Mouse (Mus musculus): Measurements from ENCODE around the gene Cxcr2.
"Not testable (repeated sequence)": the region's sequence is repeated elsewhere in the genome, so short reads cannot be mapped to it uniquely, and the experiment has no call there.

Cxcr2 gene

DNA sequence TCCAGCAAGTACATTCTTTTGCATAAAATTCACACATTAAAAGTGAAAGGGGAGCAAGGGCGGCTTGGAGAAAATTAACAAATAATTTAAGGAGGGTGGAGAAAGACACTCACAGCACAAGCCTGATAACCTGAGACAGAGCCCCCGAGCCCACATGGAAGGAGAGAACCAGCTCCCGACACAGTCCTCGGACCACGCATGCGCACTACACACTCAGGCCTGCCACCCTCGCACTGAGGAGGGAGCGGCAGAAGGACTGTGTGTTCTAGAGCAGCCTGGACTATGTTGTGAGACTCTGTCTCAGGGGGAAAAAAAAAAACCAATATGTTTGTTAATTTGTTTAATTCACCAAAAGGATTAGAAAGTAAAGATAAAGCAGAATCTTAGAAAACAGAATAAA lies 12.0 kb upstream of the Cxcr2 start:
- no peak for DNase-seq

DNA sequence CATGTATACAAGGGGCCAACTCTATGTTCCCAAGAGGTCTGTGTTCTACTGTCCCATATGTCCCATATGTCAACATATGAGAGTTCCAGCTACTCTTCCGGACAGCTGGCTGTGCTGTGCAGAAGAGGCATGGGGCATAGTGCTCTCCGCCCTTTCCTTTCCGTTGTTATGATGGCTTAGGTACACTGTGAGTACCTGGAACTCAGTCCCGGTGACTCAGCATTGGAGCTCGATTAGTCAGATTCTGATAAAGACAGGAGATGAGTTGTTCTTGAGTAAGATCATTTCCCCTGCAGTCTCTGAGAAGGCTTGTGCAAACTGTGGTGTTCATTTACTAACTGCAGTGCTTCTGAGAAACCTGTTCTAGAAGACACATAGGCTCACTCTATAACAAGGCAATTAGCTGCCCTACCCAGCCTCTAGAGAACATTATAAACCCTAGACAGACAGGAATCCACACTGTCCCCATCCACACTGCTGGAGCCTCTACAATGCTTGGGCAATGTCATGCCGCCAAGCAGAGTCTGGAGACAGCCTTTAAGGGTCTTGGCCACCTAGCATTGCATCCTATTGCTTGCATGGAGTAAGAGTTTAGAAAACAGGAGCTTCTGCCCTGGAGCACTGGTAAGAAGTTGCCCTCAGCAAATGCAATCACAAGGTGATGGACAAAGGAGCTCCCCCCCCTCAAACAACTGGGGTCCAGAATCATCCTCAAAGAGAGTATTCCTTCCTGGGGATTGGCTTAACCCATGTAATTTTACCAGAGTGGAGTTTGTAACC lies 4.5 kb upstream of the Cxcr2 start:
- DNase-seq = no peak

DNA sequence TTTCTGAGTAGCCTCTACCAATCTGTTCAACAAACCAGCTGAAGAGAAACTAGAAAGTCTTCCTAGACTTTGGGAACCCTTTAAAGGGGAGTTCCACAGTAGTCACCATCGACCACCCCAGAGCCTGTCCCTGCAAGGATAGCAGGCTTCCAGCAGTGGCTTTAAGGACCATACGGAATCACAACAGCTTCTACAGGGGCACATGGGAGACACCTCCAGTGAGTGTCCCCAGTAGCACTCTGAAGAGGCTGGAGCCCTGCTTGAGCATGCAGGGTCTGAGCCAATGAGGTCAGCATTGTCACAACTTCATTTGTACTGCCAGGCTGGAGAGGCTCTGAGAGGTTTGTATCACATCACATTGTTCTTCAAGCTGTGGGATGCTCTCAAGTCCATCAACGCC lies 3.7 kb upstream of the Cxcr2 start:
- DNase-seq = no peak

DNA sequence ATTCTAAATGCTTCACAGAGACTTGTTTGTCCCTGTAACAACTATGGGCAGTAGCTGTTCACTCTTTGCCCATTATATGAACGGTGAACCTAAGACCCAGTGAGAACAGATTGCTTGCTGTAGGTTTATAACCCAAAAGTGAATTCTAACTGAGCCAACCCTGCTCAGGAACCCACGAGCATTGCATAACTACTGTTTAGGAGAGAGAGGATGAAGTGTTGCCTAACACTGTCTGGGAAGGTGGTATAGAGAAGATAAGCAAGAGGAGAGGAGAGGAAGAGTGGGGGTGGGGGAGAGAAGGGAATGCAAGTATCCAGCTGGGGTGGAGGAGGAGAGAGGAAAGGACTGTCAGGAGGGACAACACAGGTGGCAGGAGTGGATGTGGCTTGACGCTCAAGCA lies 2.7 kb upstream of the Cxcr2 start:
- DNase-seq = no peak

DNA sequence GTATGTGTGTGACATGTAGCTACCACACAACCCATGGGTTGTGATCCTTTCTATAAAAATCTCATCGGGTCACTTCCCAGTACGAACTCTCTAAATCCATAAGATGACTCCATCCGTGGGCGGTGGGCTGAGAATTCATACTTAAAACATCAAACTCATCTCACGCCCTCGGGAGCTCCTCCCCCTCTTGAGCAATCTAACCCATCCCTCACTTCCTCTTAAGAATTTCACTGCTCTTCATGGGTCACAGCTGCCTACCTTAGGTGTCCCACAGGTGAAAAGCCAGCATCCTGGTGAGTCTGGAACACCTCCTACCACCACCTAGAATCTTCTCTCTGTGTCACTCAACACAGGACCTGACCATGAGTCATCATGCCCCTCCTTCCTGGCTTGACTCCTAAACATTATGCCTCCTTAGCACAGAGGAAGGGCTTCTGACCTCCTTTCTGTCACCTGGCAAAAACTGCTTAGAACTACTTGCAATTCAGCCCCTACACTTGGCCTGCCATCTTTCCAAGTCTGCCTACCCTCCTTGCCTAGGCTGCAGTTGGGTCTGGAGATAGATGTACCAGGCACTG lies 1.7 kb downstream of the Cxcr2 start:
- DNase-seq = no peak

DNA sequence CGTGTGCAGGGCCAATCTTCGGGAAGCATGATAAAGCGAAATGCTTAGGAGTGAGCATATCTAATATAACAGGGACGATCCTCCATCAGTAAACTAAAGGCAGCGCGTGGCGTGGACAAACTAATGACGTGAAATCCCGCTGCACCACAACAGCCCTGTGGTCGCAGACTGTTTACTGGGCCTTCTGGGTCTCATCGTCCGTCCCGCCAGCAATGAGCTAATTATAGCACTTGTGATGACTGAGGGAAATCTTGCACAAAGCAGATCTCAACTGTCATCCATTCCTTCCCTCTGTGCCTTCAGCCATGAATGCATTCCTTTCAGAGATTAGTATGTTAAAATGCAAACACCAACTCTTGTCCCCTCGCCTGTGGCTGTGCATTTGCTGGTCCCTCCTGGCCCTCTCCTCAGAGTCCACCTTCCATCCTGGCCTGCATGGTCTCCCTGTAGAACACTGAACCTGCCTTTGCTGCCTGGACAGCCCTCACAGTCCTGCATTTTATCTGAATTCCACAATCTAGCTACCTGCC lies 2.7 kb downstream of the Cxcr2 start:
- no peak for DNase-seq

DNA sequence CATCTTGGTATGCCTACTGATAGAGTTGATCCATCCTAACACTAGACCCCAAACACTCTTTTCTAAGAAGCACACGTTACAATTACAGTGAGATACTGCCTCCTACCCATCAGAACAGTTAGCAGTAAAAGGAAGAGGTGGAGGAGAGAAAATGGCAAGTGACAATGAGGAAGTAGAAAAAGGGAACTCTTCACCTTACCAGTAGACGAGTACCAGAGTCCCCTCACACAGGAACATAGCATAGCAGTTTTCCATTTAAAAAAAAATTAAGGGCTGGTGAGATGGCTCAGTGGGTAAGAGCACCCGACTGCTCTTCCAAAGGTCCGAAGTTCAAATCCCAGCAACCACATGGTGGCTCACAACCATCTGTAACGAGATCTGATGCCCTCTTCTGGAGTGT lies 5.8 kb downstream of the Cxcr2 start:
- DNase-seq = not testable (repeated sequence)

DNA sequence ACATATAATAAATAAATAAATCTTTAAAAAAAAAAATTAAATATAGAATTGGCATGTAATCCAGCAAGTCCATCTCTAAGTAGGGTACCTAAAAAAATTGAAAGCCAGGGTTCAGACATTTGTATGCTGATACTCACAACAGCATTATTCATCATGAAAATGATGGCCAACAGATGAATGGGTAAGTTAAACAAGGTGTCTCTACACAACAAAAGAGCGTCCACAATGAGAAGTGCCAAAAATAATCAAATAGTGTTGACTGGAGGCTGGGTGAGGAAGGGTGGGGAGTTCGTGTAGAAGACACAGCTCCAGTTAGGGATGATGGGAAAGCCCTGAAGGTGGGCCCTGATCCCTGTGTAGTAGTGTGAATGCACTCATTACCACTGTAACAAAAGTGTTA lies 6.2 kb downstream of the Cxcr2 start:
- DNase-seq = no peak

DNA sequence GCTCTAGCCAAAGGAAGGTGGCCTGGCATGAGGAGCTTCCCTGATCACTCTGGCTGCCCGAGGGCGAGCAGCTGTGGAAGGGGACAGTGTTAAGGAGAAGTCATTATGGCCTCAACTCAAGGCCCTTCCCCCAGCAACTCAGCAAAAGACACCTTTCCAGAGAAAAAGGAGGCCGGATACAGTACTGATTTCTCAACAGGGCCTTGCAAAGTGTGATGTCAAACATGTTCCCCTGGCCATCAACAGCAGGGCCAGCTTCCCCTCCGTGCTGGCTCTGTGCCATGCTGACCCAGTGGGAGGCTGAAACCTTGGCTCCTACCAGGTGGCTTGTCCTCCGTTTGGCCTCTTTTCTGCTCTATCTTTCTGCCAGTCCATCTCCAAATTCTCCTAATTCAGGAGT lies 13.3 kb downstream of the Cxcr2 start:
- peak; percentile 21 to 51 for DNase-seq

DNA sequence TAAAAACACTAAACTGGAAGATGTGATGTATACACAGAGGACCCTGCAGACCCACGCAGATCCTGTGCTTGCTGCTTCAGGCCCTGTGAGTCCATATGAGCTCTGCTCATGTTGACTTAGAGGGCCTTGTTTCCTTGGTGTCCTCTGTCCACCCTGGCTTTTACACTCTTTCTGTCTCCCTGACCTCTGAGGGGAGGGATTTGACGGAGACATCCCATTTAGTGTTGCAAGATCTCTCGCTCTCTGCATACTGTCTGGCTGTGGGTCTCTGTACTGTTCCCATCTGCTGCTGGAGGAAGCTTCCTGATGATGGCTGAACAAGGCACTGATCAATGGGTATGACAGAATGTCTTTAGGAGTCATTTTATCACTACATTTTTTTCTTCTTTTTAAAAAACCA lies 15.9 kb downstream of the Cxcr2 start:
- DNase-seq = no peak

DNA sequence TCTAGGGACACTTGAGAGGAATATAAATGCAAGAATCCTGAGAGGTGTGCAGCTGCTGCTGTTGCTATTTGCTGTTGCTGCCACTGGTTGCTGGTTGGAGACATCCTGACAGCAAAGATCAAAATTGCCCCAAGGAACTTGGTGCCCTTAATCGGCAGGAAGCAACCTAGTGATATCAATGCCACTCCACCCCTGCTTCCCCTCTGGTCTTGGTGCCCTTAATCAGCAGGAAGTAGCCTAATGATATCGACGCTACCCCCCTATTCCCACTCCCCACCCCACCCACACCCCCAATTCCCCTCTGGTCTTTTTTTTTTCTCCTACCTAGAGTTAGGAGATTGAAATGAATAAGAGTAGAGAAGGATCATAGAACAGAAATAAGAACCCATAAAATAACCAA lies 18.9 kb downstream of the Cxcr2 start:
- no peak for DNase-seq

DNA sequence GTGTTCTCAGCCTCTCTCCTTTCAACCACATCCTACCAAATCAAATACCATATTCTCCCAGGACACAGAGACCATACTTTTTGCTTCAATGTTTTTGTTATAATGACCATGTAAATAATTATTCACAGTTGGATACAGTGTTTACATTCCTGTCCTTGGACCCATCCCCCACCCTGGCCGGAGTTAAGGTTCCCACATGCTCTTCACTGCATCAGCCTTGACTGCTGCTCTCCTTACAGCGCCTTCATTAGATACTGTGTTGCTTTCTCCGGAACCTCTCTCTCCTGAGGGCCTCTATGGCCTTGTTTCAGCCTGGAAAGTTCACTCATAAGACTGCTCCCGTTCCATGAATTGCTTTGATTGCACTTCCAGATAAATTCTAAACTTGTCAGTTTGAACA lies 21.9 kb downstream of the Cxcr2 start:
- no peak for DNase-seq

DNA sequence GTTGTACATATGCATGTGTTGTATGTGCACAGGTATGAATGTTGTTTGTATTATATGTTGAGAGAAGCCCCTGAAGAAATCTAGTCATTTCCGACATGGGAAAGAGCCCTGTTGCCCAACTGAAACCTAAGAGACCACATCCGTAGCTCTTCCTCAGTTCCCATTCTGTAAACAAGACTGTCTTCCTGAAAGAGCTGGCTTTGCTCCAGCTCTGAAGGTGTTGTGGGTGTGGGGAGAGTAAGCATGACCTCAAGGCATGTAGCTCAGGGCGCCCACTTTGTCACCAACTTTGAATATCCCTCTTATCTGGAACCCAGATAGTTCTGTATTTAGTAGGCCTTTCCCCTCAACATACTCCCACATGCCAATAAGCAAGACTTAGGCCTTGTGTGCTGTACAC lies 24.8 kb downstream of the Cxcr2 start:
- no peak for DNase-seq

DNA sequence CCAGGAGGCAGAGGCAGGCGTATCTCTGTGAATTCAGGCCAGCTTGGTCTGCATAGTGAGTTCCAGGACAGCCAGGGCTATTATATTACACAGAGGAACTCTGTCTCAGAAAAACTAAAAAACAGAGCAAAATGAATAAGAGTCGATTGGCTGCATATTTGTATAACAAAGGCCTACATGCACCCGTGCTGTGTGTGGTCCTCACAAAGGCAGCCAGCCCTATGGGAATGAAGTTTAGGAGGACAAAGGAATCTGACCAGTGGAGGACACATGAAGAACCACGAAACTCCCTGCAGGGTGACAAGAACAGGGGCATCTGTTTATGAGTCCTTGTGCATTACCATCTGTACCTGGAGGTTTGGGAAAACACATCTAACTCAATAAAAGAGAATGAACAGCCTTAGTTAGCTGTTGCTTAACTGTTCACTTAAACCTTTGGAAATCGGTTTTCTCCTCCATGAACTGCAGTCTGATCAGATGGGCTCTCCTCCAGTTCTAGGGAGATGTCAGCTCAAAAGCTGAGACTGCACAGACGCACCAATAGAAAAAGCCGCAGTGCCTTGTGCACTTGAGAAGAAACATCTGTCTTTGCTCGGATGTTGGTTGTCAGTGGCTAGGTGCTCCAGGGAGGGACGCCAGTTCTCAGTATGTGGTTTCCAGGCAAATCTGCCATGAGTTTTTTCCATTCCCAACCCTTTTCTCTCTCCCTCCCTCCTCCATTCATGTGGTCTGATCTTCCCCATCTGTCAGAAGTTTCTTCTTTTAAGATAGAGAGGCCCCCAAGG lies 26.0 kb downstream of the Cxcr2 start:
- no peak for DNase-seq

DNA sequence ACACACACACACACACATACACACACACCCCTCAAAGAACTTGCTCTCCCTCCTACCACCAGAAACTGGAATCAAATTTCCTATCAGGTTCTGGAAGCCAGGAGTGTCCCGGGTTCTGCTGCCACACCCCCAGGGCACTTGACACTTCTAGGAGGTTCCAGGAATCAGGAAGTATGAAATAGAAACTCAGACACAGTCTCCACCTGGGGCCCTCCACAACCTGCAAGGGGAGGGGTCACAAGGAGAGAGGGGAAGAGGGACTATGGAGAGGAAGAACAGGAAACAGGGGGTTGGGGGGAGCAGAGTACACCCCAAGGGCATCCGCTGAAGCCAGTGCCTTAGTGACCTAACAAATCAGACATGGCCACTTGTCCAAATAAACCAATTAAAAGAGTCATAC lies 27.7 kb downstream of the Cxcr2 start:
- no peak for DNase-seq

DNA sequence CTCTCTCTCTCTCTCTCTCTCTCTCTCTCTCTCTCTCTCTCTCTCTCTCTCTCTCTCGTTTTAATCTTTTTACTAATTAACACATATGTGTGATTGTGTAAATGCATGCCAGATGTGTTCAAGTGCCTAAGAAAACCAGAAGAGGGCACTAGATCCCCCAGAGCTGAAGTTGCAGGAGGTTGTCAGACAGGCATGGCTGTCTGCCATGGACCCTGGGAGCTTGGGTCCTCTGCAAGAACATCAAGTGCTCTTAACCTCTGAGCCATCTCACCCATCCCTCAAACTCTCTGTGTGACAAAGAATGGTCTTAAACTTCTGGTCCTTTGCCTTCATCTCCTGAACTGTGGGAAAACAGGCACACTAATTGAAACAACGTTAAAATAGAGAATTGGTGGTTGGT lies 29.2 kb downstream of the Cxcr2 start:
- no peak for DNase-seq

DNA sequence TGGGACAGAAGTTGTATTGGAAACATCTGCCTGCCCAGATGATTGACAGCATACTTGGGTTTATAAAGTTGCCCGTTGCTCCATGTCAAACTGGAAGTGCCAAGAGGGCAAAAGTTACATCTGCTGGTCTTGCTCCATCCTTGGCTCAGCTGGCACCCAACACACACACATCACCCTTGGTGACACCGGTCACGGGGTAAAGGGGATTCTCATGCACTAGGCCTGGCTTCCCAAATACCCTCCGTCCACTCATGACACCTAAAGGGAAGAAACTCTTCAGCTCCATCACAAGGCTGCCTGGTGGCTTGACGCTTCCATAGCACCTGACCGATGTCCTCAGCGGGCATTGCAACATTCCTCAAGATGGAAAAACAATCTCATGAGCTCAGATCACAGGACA lies 36.7 kb downstream of the Cxcr2 start:
- DNase-seq = no peak

DNA sequence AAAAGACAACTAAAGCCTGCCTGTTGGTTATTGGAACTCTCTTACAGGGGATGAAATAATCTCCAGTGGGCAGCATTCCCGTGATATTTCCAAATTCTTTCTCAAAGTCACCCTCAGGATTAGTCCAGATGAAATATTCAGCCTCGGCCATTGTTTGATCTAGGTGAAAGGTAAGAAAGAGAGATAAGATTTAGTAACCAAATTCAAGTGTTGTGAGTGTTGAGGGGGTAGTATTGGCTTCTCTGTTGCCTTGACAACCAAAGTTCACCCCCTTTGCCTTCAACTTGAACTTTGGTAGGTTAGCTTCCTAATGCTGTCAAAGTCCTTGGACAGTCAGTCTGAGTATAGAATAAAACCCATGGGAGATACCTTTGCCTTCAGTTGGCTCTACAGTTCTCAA lies 38.9 kb downstream of the Cxcr2 start:
- DNase-seq = no peak

DNA sequence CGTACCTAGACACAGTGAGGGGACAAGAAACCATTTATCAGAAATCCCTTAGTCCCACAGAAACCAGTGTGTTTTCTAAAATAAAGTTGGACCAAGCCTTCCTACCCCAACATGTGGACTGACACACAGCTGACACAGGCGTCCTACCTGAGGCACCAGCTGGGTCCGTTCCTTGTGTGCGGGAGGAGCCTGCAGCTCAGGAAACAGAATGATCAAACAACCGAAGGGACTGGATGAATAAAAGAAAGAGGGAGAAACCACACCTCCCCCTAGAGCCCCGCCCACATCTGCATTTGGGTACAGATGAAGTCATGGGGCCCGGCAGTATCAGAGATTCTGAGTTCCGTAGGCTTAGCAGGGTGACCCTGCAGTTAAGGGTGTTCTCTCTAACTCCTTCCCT lies 40.7 kb downstream of the Cxcr2 start, which contains the start of gene Cxcr1:
Cxcr1 (minus strand) TSS at position 187 of the 400 bp plus-strand sequence.
- DNase-seq = no peak

DNA sequence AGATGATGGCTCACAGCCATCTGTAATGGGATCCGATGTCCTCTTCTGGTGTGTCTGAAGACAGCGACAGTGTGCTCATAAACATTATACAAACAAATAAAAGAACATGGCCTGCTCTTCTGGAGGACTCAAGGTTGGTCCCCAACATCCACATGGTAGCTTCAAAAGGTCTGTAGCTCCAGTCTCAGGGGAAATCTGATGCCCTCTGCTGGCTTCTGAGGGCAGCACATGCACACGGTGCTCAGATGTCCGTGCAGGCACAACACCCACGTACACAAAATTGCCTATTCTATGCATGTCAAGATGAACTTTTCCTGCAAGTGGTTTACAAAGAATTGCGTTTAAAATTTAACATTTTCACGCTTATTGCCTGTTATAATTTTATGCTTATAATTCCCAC lies 42.2 kb downstream of the Cxcr2 start:
- DNase-seq = peak in 1 of 2 experiments; percentile 8

DNA sequence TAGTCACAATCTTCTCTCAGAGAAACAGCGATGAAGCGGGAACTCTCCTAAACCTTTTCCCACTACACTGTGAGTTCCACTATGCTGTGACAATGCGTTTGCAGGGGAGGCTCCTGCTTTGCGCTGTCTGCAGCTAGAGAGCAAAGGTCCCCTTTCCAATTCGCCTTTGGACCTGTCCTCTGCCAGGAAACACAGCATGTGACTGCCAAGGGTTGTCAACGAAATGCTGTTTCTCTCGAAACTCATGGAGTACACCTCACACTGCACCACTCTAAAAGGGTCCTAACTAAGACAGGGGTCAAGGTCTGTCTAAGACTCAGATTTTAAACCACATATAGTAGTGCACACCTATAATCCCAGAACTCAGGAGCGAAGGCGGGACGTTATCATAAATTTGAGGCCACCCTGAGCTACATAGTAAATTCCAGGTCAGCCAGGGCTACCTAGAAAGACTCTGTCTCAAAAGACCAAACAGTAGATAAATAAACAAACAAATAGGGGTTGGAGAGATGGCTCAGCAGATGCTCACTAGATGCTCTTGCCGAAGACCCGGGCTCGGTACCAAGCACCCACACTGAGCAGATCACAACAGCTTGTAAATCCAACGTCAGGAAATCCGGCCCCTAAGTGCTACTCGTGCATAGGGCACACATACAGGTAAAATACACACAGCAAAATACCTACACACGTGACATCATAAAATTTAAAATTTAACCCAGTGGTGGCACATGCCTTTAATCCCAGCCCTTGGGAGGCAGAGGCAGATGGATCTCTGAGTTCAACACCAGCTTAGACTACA lies 43.0 kb downstream of the Cxcr2 start:
- DNase-seq = no peak

DNA sequence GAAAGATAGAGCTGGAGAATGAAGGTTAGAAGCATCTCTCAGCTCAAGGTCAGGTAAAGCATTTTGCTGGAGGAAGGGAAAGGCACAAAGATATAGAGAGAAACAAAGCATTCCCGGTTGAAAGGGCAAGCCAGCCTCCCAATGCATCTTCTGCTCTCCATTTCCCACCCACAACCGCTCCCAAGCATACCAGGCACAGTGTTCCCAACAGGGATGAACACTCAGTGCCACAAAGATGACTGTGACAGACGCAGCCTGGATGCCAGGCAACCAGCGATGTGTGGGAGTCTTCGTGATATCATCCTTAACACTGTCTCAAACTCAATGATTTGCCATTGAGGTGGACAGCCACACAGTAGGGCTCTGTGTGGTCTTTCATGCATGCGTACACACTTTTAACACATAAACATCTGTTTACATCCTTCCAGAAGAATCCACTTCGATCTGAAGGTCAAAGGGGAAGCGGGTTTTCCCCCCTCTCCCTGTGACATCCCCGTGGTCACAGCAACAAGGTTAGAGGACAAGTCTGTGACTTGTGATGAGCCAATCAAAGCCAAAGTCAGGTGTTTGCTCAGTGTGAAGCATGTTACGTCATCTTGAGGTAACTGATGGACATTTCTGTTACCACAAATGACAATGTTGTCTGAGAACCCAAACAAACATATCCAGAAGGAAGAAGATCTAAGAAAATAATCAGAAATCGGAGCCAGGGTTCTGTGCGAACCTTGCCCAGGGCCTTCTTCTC lies 44.1 kb downstream of the Cxcr2 start:
- no peak for DNase-seq
